Mouse (Mus musculus) ovary, adult 10 weeks (tissue): ENCODE results near the gene Spz1. TPM values are rescaled to one million over a fixed set of nuclear protein-coding genes. Genes with fewer than 3 reads are reported as not detected.

ENCODE experiments used
- polyA plus RNA-seq: library from polyadenylated mRNA; stranded (reverse); fragments of 350-450 nt; fragmentation: Illumina TruSeq; extraction: RNeasy Lipid Tissue Mini Kit (QIAGEN cat#74804); gene quantifications from one replicate; pipeline ENCODE4 v1.2.3, GENCODE M21; 2014

Gene Spz1
- not detected for polyA plus RNA-seq

GRCm38 (mm10) chr13:92576072-92576471 lies at the start of gene Spz1:
Gene Spz1, minus strand, starts transcription at chr13:92576172.

GRCm38 (mm10) chr13:92610311-92611221 lies 34.6 kb upstream of the Spz1 start, which contains the start of gene Serinc5:
Gene Serinc5, plus strand, starts transcription at chr13:92611091.

GRCm38 (mm10) chr13:92530721-92531211 lies 45.2 kb downstream of the Spz1 start, which contains the start of gene Zfyve16:
Gene Zfyve16, minus strand, starts transcription at chr13:92530868.

Other genes starting within 250 kb of the Spz1 start
- gene Dhfr, start 221.4 kb downstream of the Spz1 start, polyA plus RNA-seq, result 24.2 TPM
- 51.6 TPM for gene Msh3, start 221.2 kb downstream of the Spz1 start, polyA plus RNA-seq
- 0.20 TPM for gene Ankrd34b, start 150.3 kb downstream of the Spz1 start, polyA plus RNA-seq
- 11.4 TPM for gene Fam151b, start 92.2 kb downstream of the Spz1 start, polyA plus RNA-seq
- gene Zfyve16, start 45.3 kb downstream of the Spz1 start, polyA plus RNA-seq, result 53.3 TPM
- 112 TPM for gene Serinc5, start 34.9 kb upstream of the Spz1 start, polyA plus RNA-seq
- gene Thbs4, start 218.6 kb upstream of the Spz1 start, polyA plus RNA-seq, result 53.1 TPM